Mouse (Mus musculus): ENCODE data around the gene Carm1.
"Not testable (repeated sequence)": the region's sequence is repeated elsewhere in the genome, so short reads cannot be mapped to it uniquely, and the experiment has no call there.

The Carm1 gene

DNA sequence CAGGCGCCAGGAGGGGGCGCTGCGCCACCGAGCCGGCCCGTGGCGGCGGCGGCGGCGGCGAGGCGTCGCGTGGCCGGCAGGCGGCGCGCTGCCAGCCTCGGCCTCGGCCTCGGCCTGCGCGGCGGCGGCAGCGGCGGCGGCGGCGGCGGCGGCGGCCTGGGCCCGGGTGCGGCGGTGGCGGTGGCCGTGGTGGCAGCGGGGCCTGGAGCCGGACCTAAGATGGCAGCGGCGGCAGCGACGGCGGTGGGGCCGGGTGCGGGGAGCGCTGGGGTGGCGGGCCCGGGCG is at the start of gene Carm1:
TSS of gene Carm1 (plus strand) at position 106 of the 286 bp plus-strand sequence.
- DNase-seq (ENCODE audit: low spot score in 2 of 2) = no peak

- DNase-seq (ENCODE audit: low spot score in 2 of 2) = no peak
Observed at GRCm38 (mm10) chr9:21497050-21497542, 49.6 kb upstream of the Carm1 start.

DNA sequence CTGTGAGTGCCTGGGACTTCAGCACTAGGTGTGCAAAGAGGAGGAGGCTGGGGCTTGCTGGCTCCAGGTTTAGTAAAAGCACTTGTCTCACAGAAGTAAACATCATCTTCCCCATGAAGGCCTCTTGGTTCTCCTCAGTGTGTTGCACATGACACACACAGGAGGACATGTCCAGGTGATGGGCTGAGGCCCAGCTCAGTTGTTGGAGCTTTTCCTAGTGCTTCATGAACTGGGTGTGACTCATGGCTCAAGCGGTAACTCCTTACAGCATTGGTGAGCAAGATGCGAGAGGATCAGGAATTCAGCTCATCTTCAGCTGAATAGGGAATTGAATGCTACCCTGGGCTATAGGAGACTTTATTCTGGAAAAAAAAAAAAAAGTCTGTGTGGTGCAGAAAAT is 49.0 kb upstream of the Carm1 start:
- DNase-seq (ENCODE audit: low spot score in 2 of 2) = no peak

DNA sequence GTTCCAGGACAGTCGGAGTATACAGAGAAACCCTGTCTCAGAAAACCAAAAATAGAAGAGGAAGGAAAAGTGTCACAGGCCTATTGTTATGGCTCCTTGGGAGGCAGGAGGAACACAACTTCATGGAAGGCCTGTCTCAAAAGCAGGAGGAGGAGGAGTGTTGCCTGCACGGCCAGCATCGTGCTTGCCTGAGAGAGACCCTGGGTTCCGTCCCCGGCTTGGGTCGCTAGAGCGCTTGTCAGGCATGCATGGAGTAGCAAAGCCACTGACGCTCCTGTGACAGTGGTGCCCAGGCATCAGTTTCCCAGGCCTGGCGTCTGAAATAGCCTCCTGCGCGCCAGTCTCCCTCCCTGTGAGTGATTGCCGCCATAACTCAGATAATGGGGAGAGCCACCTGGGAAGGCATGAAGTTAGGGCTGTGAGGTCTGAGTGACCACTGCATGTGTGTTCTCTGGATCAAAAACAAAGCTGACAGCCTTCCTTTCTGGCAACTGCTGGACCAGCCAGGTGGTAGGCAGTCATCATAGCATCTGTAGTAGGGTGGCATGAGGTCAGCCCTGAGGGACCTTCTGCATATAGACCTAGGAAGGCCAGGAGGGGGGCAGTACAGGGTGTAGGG is 48.3 kb upstream of the Carm1 start:
- DNase-seq (ENCODE audit: low spot score in 2 of 2) = no peak

- no peak for DNase-seq (ENCODE audit: low spot score in 2 of 2)
Observed at GRCm38 (mm10) chr9:21503352-21503751, 43.3 kb upstream of the Carm1 start.

DNA sequence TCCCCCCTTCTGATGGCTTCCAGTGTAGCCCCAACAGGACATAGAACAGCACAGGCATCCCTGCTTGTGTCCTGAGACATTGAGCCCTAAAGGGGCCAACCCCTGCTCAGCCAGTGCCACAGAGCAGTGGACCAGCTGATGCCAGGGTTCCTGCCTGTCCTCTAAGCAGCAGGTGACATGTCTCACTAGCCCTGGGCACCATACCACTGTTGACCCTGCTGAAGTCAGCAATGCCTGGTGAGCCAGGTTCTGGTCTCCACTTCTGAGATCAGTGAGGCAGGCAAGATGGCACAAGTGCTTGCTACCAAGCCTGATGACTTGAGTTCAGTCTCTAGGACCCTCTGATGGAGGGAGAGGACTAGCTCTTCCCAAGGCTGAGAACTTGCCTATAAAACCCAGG is 40.9 kb upstream of the Carm1 start:
- DNase-seq (ENCODE audit: low spot score in 2 of 2) = no peak

DNA sequence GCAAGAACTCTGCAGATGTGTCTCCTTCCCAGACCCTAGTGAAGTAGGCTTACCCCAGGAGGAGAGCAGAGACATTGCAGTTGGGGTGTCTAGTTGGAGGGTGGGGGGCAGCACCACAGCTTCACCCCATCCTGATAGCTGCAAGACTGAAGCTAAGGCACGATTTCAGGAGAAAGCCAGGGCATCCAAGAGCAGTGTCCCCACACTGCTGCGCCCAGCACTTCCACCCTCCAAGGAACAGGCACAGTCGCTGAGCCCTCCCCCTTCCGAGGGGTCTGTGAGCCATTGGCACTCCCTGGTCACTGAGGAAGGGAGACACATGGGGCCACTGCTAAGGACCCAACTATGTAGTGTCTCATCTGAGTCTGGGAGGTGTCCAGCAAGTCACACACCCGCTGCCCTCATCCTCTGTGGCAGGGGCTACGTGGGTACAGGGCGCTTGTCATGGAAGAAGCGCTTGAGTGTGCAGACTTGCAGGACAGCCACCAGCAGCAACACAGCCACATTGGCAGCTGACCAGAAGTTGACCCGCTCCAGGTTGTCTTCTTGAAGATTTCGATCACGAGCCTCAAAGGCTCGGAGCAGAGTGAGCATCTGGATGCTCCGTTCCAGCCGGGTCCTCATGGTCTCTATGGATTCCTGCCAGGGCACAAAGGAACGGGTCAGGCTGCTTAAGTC is 38.8 kb upstream of the Carm1 start:
- no peak for DNase-seq (ENCODE audit: low spot score in 2 of 2)

DNA sequence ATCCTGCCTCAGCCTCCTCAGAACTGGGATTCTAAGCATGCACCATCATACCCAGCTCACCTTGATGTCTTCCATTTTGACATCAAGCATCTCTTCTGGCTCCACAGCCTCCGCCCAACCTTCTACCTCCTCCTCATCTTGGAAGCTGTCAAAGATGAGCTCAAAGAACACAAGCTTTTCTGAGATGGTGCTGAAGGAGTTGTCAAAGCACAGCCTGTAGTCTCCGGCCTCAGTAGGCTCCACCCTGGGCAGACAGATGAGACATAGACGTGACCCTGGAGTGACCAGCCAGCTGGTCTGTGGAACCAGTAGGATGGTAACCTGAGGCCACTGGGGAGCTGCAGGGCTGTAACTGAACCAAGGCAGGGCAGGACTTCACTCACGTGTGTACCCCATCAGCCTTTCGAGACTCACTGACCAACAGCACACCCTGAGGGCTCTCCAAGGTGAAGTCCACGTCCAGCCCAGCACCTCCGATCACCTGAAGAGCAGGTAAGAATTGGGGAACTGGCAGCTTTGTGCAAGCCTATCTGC is 37.8 kb upstream of the Carm1 start:
- DNase-seq (ENCODE audit: low spot score in 2 of 2) = no peak

DNA sequence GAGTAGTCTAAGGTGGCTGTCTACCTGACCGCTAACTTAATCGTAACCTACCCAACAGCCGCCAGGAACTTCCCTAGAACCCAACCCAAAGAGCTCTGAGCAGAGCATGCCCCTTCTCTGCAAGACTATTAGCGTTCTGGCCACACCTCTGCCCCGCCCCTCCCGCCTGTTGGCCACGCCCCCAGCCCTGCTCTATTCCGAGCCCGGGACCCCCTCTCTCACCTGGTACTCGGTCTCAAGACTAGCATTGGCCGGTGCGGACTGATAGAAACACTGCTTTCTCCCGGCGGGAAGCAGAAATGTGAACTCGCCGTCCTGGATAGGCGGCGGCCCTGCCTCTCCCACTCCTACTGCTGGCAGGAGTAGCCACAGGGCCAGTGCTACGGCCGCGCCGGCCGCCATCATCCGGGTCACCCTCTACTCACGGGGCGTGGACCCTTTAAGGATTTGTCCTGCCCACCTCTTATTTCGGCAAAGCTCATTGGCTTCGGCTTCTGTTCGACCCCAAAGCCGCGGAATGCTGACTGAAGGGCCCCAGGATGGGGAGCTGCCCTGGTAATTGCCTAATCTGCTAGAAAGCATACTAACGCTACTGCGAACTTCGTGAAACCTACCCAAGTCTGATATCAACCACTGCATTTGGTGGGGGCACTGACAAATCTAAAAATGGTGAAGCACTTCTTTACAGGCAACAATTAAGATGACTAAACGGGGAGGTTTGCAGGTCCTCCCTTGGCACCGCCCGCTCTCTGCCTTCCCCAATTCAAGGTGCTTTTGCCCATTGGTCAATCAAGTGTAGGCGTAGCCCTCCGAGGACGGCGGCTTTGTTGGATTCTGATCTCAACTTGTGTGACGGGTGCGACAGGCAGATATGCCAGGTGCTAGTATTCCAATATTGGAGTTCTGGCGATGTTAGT is 36.7 kb upstream of the Carm1 start, which contains the start of gene Tmed1:
TSS of gene Tmed1 (minus strand) at position 481 of the 917 bp plus-strand sequence.
- DNase-seq (ENCODE audit: low spot score in 2 of 2) = peak; percentile 83 to 91

DNA sequence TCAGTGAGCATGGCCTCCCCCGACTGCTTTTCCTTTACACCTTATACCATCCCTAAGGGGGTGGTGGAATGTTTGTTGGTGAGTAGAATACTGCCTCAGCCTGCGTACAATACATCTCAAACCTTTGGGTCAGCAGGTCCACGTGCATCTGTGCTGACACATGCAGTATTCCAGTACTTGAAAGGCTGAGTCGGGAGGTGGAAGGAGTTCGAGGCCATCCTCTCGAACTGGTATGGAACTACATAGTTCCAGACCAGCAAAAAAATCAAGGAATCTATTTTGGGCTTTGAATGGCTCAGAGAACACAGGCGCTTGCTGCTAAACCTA is 36.0 kb upstream of the Carm1 start:
- DNase-seq (ENCODE audit: low spot score in 2 of 2) = no peak

- no peak for DNase-seq (ENCODE audit: low spot score in 2 of 2)
Observed at GRCm38 (mm10) chr9:21511052-21511451, 35.6 kb upstream of the Carm1 start.

DNA sequence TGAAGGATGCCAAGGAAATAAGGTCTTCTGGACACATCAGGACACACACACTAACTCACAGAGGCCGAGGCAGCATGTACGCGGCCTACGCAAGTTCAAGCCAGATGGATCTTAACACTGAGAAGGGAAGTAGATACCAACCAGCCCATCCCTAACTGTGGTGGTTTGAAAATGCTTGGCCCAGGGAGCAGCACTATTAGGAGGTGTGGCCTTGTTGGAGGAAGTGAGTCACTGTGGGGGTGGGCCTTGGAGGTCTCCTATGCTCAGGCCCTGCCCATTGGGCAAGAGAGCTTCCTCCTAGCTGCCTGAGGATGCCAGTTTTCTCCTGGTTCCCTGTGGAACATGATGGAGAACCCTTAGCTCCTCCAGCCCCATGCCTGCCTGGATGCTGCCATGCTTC is 33.2 kb upstream of the Carm1 start:
- no peak for DNase-seq (ENCODE audit: low spot score in 2 of 2)

- DNase-seq (ENCODE audit: low spot score in 2 of 2) = no peak
Observed at GRCm38 (mm10) chr9:21517947-21518495, 28.7 kb upstream of the Carm1 start.

- not testable (repeated sequence) for DNase-seq (ENCODE audit: low spot score in 2 of 2)
Observed at GRCm38 (mm10) chr9:21518690-21519089, 28.0 kb upstream of the Carm1 start.

DNA sequence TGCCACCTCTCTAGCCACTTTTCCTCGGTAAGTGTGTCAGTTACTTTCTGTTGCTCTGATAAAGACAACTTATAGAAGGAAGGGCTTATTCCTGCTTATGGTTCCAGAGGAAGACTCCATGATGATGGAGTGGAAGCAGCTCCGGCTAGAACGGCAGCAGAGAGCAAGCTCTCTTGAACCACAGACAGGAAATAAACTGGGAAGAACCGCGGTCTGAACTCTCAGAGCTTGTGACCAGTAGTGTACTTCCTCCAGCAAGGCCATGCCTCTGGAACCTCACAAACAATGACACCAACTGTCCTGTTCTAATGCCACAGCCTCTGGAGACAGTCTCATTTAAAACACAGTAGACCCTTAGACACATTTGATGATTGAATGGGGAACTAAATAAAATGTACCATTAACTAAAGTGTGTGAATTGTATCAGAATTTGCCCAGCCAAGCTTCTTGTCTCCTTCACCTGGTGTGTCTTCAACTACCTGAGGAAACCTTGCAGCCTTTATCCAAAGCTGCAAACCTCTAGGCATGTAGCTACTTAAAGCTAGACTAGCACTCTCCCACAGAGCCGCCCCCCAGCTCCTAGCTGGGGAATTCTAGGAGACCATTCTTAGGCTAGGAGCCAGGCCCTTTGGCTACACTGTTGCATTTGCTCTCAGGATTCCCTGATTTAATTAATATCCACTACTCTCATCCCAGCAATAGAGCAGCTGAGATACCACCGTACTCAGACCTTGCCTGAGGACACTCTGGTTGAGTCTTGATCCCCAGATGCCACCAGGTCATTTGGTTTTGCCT is 21.4 kb upstream of the Carm1 start:
- no peak for DNase-seq (ENCODE audit: low spot score in 2 of 2)

- DNase-seq (ENCODE audit: low spot score in 2 of 2) = no peak
Observed at GRCm38 (mm10) chr9:21525937-21526633, 20.6 kb upstream of the Carm1 start, which contains the start of gene AB124611. TSS of gene AB124611 (plus strand) at chr9:21526176.

DNA sequence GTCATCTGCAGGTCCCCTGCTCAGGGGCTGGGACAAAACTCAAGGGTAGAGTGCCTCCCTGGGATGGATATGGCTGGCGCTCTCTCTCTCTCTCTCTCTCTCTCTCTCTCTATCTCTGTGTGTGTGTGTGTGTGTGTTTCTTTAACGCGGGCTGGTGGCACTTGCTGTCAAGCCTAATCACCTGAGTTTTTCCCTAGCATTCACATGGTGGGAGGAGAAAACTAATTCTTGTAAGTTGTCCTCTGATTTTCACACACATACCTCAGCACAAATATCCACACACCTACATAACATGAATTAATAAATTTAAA is 20.1 kb upstream of the Carm1 start:
- DNase-seq (ENCODE audit: low spot score in 2 of 2) = no peak

DNA sequence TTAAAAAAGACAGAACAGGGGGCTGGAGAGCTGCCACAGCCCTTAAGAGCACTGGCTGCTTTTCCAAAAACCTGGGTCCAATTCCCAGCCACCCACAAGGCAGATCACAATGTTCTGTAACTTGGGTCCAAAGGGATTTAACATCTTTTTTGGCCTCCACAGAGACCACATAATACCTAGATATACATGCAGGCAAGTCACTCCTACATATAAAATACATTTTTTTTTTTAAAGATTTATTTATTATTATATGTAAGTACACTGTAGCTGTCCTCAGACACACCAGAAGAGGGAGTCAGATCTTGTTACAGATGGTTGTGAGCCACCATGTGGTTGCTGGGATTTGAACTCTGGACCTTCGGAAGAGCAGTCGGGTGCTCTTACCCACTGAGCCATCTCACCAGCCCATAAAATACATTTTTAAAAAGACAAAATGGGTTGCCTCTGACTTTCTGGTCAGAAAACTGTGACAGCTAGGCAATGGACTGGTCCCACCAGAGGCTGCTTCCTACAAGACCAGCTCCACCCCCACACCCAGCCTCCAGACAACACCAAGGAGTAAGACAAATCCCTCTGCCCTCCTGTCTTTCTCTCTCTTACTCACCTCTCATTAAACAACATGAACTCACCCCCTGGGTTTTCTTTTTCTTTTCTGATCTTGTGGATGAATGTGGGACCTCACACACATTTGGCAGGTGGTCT is 19.4 kb upstream of the Carm1 start:
- DNase-seq (ENCODE audit: low spot score in 2 of 2) = no peak

DNA sequence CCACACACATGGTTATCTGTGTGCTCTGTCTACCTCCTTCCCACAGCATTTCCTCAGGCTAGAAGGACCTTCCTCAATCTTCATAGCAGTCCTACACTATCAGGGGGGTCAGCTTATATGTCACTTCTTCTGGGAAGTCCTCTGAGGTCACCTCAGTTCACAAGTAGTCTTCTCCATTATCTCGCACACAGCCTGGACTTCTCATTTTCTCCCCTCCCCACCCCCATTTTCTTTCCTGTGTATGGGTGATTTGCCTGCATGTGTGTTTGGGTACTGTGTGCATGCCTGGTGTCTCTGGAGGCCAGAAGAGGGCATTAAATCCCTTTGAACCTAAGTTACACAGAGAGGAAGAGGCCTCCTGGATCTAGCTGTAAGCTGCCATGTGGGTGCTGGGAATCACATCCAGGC is 18.8 kb upstream of the Carm1 start:
- DNase-seq (ENCODE audit: low spot score in 2 of 2) = no peak

- DNase-seq (ENCODE audit: low spot score in 2 of 2) = no peak
Observed at GRCm38 (mm10) chr9:21536501-21536900, 10.2 kb upstream of the Carm1 start.
